Mouse (Mus musculus) embryo, embryonic 11.5 days (tissue): ENCODE data around the gene Hacd2.
A peak's percentile ranks its signal among the peaks of the same experiment; 100 is the strongest.

Source experiments
- DNase-seq: peaks from one replicate; pipeline ENCODE4 v3.0.0-alpha.2; 2012; ENCODE audit warnings: low read depth, low spot score

The Hacd2 gene

GRCm38 (mm10) chr16:35054432-35055193, 32.4 kb downstream of the Hacd2 start:
- no peak for DNase-seq

- no peak for DNase-seq
Observed at GRCm38 (mm10) chr16:35055194-35055506, 32.9 kb downstream of the Hacd2 start.

- DNase-seq: no peak
Observed at GRCm38 (mm10) chr16:35055861-35056260, 33.6 kb downstream of the Hacd2 start.

GRCm38 (mm10) chr16:35056306-35056705, 34.1 kb downstream of the Hacd2 start:
- DNase-seq: peak; percentile 39

- no peak for DNase-seq
Observed at GRCm38 (mm10) chr16:35056786-35057185, 34.6 kb downstream of the Hacd2 start.

- DNase-seq: no peak
Observed at GRCm38 (mm10) chr16:35061017-35061416, 38.8 kb downstream of the Hacd2 start.

- DNase-seq: no peak
Observed at GRCm38 (mm10) chr16:35065724-35066123, 43.5 kb downstream of the Hacd2 start.

- DNase-seq: no peak
Observed at GRCm38 (mm10) chr16:35067095-35067494, 44.9 kb downstream of the Hacd2 start.

GRCm38 (mm10) chr16:35067631-35068030, 45.4 kb downstream of the Hacd2 start:
- no peak for DNase-seq

GRCm38 (mm10) chr16:35068886-35069285, 46.7 kb downstream of the Hacd2 start:
- no peak for DNase-seq

- no peak for DNase-seq
Observed at GRCm38 (mm10) chr16:35074436-35074835, 52.2 kb downstream of the Hacd2 start.

- no peak for DNase-seq
Observed at GRCm38 (mm10) chr16:35075643-35076042, 53.4 kb downstream of the Hacd2 start.

GRCm38 (mm10) chr16:35093500-35093899, 71.3 kb downstream of the Hacd2 start:
- DNase-seq: no peak

- DNase-seq: no peak
Observed at GRCm38 (mm10) chr16:35097870-35098530, 75.8 kb downstream of the Hacd2 start.

GRCm38 (mm10) chr16:35101751-35102420, 79.7 kb downstream of the Hacd2 start:
- DNase-seq: no peak

GRCm38 (mm10) chr16:35102866-35103620, 80.8 kb downstream of the Hacd2 start:
- no peak for DNase-seq

GRCm38 (mm10) chr16:35107985-35108384, 85.8 kb downstream of the Hacd2 start:
- DNase-seq: no peak

GRCm38 (mm10) chr16:35109156-35109555, 86.9 kb downstream of the Hacd2 start:
- no peak for DNase-seq

GRCm38 (mm10) chr16:35109656-35110291, 87.5 kb downstream of the Hacd2 start:
- DNase-seq: no peak

- DNase-seq: peak; percentile 84
Observed at GRCm38 (mm10) chr16:35110410-35111142, 88.3 kb downstream of the Hacd2 start.

- DNase-seq: no peak
Observed at GRCm38 (mm10) chr16:35111143-35111620, 89.0 kb downstream of the Hacd2 start.
